Mouse (Mus musculus): ENCODE measurements at regions not wholly inside any gene's neighbourhood (a gene's known extent, or its start where the extent isn't known, plus 50 kb on each side); places are given as distances from the start of the nearest gene placed in this dataset.

DNA sequence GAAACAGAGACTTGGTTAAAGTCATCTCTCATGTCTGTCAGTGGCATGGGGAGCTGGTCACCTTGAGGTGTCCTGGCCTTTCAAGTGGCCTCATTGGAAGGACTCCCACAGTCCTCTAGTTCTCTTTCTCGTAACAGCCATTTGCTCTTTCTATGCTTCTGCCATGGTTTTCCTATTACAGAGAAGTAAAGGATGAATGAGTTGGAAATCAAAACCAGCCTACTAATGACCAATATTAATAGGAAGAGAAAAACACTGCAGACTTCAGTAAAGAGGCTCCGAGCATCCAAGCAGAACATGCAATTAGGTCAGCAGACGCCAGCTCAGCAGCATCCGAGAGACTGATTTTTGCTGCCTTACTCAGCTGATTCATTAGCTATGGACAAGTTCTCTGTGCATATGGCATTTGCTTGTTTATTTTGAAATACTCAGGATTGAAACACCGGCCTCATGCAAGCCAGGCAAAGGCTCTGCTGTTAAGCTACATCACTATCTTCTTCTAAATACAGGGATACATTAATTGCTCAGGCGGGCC lies 377.4 kb upstream of the Camk1g start:
- H3K27me3 ChIP-seq (replicated peaks), result no peaks in the 10 kb centered on the region
- H3K36me3 ChIP-seq, result no peaks in the 10 kb centered on the region
- no peak overlapping the region for H3K27ac ChIP-seq
- H3K4me1 ChIP-seq (replicated peaks), result no peaks in the 10 kb centered on the region
- WGBS, result 80% methylated on average over 6 of the region's 6 CpGs
- ATAC-seq, result no peak
- H3K9ac ChIP-seq, result no peak overlapping the region
- no peak overlapping the region for H3K4me3 ChIP-seq (replicated peaks)
- H3K9me3 ChIP-seq, result no peaks in the 10 kb centered on the region
- H3K4me2 ChIP-seq (replicated peaks), result no peak overlapping the region

DNA sequence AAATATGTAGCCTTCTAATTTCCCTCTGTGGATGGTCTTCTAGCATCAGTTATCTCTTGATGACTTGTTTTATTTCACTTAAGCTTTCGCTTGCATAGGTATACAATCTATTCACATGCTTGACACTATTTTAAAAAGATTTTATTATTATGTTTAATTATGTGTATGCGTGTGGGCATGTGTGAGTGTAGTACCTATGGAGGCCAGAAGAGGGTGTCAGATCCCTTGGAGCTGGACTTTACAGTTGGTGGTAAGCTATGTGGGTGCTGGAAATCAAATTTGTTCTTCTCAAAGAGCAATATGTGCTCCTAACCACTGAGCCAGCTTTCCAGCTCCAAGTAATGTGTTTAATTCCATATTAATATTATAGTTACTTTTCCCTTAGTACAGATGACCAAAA lies 372.6 kb upstream of the Camk1g start:
- Histone ChIP-seq H3K9me3 (no peaks in the 10 kb centered on the region), H3K4me2 (replicated peaks) (no peak overlapping the region), H3K9ac (no peak overlapping the region), H3K4me1 (replicated peaks) (no peaks in the 10 kb centered on the region), H3K4me3 (replicated peaks) (no peak overlapping the region), H3K36me3 (no peaks in the 10 kb centered on the region), H3K27ac (no peak overlapping the region), H3K27me3 (replicated peaks) (no peaks in the 10 kb centered on the region)
- WGBS, result 85% methylated on average over 2 of the region's 2 CpGs
- ATAC-seq, result no peak

DNA sequence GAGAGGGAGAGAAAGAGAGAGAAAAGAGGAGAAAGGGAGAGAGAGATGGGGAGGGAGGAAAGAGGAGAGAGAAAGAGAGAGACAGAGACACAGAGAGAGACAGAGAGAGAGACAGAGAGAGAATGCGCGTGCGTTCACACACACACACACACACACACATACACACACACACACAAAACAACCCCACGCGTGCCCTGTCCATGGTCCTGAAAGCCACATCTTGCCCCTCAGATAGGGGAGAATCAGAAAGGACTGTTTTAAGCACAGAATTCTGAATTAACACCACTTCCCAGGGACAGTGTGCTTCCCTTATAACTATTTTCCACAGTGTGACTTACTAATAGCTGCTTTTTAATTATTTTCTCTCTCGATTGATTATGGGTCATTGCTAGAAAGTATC lies 368.7 kb upstream of the Camk1g start:
- H3K36me3 ChIP-seq, result no peaks in the 10 kb centered on the region
- H3K9ac ChIP-seq, result no peak overlapping the region
- no peak for ATAC-seq

DNA sequence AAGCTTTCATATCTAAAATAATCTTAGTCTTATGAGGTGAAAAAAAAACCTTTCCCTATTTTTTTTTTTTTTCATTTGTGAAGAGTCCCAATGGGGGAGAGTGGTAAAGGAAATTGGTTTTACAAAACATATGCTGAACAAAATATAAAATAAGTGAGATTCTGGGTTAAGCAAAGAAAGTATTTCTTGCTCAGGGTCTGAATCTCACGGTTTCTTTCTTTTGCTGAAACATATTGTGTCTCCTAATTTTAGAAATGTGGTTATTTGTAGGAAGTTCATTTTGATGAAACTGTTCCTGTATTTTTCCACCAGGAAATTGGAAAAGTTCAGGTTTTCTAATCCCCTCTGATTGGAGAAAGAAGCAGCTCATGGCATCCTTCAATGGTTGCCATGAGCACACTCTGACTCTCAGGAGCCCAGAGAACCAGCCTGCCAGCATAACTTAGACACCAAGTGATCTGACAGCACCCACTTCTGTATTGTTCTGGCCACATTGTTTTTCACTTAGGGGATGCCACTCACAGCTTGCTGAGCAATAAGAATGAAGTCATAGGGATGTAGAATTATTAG lies 365.9 kb upstream of the Camk1g start:
- Histone ChIP-seq H3K4me1 (replicated peaks) (no peaks in the 10 kb centered on the region), H3K27ac (no peak overlapping the region), H3K4me3 (replicated peaks) (no peak overlapping the region), H3K4me2 (replicated peaks) (no peak overlapping the region), H3K9me3 (no peaks in the 10 kb centered on the region), H3K36me3 (no peaks in the 10 kb centered on the region), H3K27me3 (replicated peaks) (no peaks in the 10 kb centered on the region), H3K9ac (no peak overlapping the region)
- 84% methylated on average over 1 of the region's 1 CpGs for WGBS
- ATAC-seq, result no peak

More for the DNA sequence above, 368.7 kb upstream of the Camk1g start:
- Histone ChIP-seq H3K4me1 (replicated peaks) (no peaks in the 10 kb centered on the region), H3K27ac (no peak overlapping the region), H3K4me2 (replicated peaks) (no peak overlapping the region), H3K9me3 (no peaks in the 10 kb centered on the region), H3K27me3 (replicated peaks) (no peaks in the 10 kb centered on the region), H3K4me3 (replicated peaks) (no peak overlapping the region)
- WGBS, result 64% methylated on average over 6 of the region's 6 CpGs

DNA sequence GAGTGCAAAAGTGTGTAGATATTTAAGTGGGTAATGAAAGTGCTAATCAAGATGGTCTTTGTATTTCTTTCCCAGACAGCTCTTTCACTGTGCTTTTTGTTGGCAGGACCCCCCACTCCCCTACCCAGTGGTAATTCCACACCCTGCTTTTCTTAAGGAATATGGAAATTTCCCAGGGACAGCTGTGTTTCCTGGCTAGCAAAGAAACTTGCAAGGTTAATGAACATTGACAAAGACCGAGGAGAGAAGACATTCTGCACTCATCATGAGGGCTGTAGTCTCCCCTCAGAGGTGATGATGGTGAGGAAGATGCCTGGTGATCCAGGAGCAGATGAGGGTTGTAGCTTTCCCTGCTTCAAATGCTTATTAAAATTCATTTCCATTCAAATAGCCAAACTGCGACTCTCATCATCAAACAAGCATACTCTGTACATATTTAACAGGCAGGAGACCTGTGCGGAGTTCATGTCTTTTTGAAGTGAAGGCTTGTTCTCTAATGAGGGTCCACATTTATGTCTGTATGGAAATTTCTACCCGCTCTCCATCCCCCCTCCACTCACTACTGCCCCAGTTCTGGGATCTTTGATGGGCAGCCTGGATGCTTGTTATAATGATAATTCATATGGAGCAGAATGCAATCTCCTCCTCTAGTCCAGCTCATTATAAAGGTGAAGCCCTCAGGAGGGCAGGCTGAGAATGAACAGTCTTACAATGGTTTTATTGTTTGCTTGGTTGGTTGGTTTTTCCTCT lies 364.1 kb upstream of the Camk1g start:
- Histone ChIP-seq H3K27me3 (replicated peaks) (no peaks in the 10 kb centered on the region), H3K4me1 (replicated peaks) (no peaks in the 10 kb centered on the region), H3K9me3 (no peaks in the 10 kb centered on the region), H3K4me2 (replicated peaks) (no peak overlapping the region), H3K36me3 (no peaks in the 10 kb centered on the region), H3K9ac (no peak overlapping the region), H3K27ac (no peak overlapping the region), H3K4me3 (replicated peaks) (no peak overlapping the region)
- no peak for ATAC-seq
- 75% methylated on average over 4 of the region's 4 CpGs for WGBS

DNA sequence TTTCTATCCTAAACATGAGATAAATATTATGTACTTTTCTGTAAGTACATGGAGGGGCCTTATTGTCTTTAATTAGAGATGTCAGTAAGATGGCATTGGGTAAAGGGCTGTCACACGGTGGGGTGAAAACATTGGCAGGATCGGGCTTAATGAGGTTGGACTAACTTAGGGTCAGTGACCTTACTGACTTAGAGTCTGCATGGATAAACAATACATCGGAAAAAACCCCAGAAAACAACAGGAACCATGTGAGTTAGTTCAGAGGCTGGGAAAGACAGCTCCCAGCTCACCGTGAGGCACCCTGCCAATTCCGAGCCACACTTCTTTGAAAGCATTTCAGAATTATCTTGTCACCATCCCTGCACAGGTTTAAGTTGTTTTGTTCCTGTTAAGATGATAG lies 363.3 kb upstream of the Camk1g start:
- Histone ChIP-seq H3K4me3 (replicated peaks) (no peak overlapping the region), H3K27ac (no peak overlapping the region), H3K9me3 (no peaks in the 10 kb centered on the region), H3K36me3 (no peaks in the 10 kb centered on the region), H3K27me3 (replicated peaks) (no peaks in the 10 kb centered on the region), H3K4me1 (replicated peaks) (no peaks in the 10 kb centered on the region), H3K4me2 (replicated peaks) (no peak overlapping the region), H3K9ac (no peak overlapping the region)
- WGBS, result 14% methylated on average over 5 of the region's 5 CpGs
- no peak for ATAC-seq

DNA sequence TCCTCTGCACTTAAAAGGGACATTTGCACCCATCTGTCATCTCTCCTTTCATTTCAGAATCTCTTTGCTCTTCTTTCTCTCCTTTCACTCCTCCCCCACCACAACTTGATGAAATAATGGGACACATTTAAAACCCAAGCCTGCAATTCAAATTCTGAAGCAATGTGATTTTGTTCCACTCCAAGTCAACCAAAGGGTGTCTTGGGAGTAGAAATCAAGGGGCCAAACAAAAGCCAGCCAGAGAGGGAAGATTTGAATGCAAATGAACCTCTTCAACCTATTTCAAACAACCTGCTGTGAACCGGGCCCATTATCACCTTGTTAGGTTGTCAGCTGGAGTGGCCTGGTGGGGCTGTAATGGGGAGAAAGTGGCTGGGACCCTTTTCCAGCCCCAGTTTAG lies 362.0 kb upstream of the Camk1g start:
- WGBS, result 17% methylated on average over 1 of the region's 1 CpGs
- Histone ChIP-seq H3K27ac (no peak overlapping the region), H3K9me3 (no peaks in the 10 kb centered on the region), H3K4me3 (replicated peaks) (no peak overlapping the region), H3K4me1 (replicated peaks) (no peaks in the 10 kb centered on the region), H3K4me2 (replicated peaks) (no peak overlapping the region), H3K27me3 (replicated peaks) (no peaks in the 10 kb centered on the region), H3K36me3 (no peaks in the 10 kb centered on the region), H3K9ac (no peak overlapping the region)
- no peak for ATAC-seq

DNA sequence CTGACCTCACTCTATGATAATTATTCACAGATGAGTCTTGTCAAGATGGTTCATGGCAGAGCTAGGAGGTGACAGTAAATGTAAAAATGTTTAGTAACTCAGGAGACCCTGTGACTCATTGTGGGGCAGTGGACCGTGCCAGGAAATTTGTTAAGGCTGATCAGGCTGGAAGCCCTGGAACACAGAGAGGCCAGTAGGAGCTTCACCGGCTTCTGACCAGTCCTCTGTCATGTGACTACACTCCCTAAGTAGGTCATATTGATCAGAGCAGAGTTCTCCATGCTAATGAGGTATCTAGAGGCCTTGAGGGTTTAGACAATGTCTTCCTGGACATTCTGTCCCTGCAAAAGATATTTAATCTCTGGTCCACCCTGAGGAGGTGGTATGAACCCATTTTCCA lies 351.8 kb upstream of the Camk1g start:
- Histone ChIP-seq H3K4me1 (replicated peaks) (no peaks in the 10 kb centered on the region), H3K27ac (no peak overlapping the region), H3K27me3 (replicated peaks) (no peaks in the 10 kb centered on the region), H3K4me2 (replicated peaks) (no peak overlapping the region), H3K4me3 (replicated peaks) (no peak overlapping the region), H3K9me3 (no peaks in the 10 kb centered on the region), H3K36me3 (no peaks in the 10 kb centered on the region), H3K9ac (no peak overlapping the region)
- 85% methylated on average over 2 of the region's 2 CpGs for WGBS
- no peak for ATAC-seq

DNA sequence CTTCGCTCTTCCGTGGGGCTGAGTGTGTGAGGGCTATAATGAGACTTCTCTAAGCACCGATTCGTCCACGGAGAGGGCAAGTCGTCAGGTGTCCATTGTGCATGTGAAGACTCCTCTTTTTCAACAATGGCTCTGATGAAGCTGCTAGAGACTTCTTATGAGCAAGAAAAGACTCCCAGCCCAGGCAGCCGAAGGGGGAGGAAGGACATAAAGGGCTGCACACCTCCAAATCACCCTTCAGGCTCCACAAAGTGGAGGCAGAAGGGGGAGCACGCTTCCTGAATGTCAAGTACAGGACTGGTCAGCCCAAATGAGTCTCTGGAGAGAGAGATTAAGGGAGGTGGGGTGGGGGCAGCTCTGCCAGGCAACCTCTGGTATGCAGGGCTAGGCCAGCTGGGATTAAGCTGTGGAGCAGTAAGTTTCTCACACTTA lies 350.3 kb upstream of the Camk1g start:
- Histone ChIP-seq H3K27ac (no peak overlapping the region), H3K4me3 (replicated peaks) (no peak overlapping the region), H3K9me3 (no peaks in the 10 kb centered on the region), H3K9ac (no peak overlapping the region), H3K36me3 (no peaks in the 10 kb centered on the region), H3K27me3 (replicated peaks) (no peaks in the 10 kb centered on the region), H3K4me1 (replicated peaks) (no peaks in the 10 kb centered on the region), H3K4me2 (replicated peaks) (no peak overlapping the region)
- 72% methylated on average over 8 of the region's 8 CpGs for WGBS
- ATAC-seq, result no peak

DNA sequence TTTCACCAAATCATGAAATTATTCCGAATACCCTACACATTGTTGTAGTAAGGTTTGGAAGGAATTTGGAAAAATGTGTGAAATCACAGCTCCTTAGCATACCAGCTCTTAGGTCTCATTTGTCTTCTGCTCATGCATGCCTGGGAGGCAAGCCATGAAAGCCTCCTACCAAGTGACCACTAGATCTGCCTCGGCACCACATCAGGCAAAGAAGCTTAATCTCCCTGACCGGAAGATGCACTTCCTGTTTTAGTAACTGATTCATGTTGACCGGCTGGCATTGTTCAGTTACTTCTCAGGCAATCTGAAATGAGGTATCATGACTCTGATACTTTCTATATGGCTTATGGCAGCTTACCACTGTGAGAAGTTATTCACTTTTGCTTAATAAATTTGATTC lies 345.2 kb upstream of the Camk1g start:
- Histone ChIP-seq H3K4me1 (replicated peaks) (no peaks in the 10 kb centered on the region), H3K4me2 (replicated peaks) (no peak overlapping the region), H3K27ac (no peak overlapping the region), H3K9me3 (no peaks in the 10 kb centered on the region), H3K36me3 (no peaks in the 10 kb centered on the region), H3K27me3 (replicated peaks) (no peaks in the 10 kb centered on the region), H3K4me3 (replicated peaks) (no peak overlapping the region), H3K9ac (no peak overlapping the region)
- 65% methylated on average over 4 of the region's 4 CpGs for WGBS
- no peak for ATAC-seq

DNA sequence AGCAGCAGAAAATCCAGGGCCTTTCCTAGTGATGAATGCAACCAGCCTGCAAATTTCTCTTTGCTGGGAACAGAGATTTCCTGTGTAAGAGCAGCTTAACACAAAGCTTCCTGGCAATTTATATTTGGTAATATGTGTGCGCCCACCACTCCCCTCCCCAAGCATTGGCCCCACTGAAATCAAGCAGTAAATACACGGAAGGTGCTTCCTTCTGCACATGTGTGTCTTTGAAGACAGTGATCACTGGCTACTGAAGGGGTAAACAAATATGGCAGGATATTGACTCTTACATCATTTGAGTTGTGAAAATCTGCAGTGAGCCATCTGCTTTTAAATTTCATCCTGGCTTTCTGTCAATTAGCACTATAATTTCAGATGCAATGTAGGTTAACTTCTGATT lies 344.5 kb upstream of the Camk1g start:
- Histone ChIP-seq H3K9ac (no peak overlapping the region), H3K27me3 (replicated peaks) (no peaks in the 10 kb centered on the region), H3K36me3 (no peaks in the 10 kb centered on the region), H3K4me2 (replicated peaks) (no peak overlapping the region), H3K4me1 (replicated peaks) (no peaks in the 10 kb centered on the region), H3K27ac (no peak overlapping the region), H3K9me3 (no peaks in the 10 kb centered on the region), H3K4me3 (replicated peaks) (no peak overlapping the region)
- ATAC-seq, result no peak
- WGBS, result 57% methylated on average over 2 of the region's 2 CpGs

DNA sequence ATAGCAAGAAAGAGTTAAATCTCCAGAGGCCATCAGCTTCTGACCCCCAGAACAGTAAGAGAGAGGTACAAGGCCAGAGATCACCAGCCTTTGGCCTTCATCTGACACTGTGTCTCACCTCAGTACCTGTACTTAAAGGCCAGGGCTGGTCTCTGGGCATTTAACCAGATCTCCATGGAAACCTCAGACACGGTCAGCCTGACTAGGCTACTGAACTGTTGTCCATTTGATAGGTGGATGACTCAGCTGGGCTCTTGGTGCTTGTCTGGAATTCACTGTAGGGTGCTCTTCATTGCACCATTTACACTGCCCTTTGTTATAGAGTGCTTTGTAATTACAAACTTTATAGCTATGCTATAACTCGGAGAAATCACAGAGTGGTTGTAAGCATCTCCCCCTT lies 335.1 kb upstream of the Camk1g start:
- Histone ChIP-seq H3K27me3 (replicated peaks) (no peaks in the 10 kb centered on the region), H3K9ac (no peak overlapping the region), H3K4me2 (replicated peaks) (no peak overlapping the region), H3K36me3 (no peaks in the 10 kb centered on the region), H3K4me1 (replicated peaks) (0 out of 2 replicates have a peak, but pooled peaks cover 2% of the 10 kb centered on the region), H3K9me3 (no peaks in the 10 kb centered on the region), H3K27ac (no peak overlapping the region), H3K4me3 (replicated peaks) (no peak overlapping the region)
- 71% methylated on average over 2 of the region's 2 CpGs for WGBS
- ATAC-seq, result no peak
